Mouse (Mus musculus) neural tube, embryonic 12.5 days (tissue): ENCODE measurements at regions not wholly inside any gene's neighbourhood (a gene's known extent, or its start where the extent isn't known, plus 50 kb on each side); places are given as distances from the start of the nearest gene placed in this dataset.
A peak's percentile ranks its signal among the peaks of the same experiment; 100 is the strongest.

Experiments used
- ATAC-seq: fragments of 200-750 bp; cut with Nextera tagmentation; 2 replicates; pipeline ENCODE4 v1.8.0; 2017; ENCODE audit warnings: low read depth, mild to moderate bottlenecking, moderate TSS enrichment, moderate library complexity; ENCODE audit not compliant: low FRiP score
- H3K27ac ChIP-seq: fragments of 300-500 bp; sonication (generic); 2 replicates; pipeline ENCODE4 v1.5.1; 2016
- H3K27me3 ChIP-seq: fragments of 300-500 bp; sonication (generic); replicated peaks from 2 replicates; pipeline ENCODE4 v1.6.1; 2016; ENCODE audit warnings: mild to moderate bottlenecking
- H3K36me3 ChIP-seq: fragments of 300-500 bp; sonication (generic); 2 replicates; pipeline ENCODE4 v1.6.1; 2016; ENCODE audit warnings: mild to moderate bottlenecking
- H3K4me1 ChIP-seq: fragments of 300-500 bp; sonication (generic); 2 replicates; pipeline ENCODE4 v1.6.1; 2016
- H3K4me2 ChIP-seq: fragments of 300-500 bp; sonication (generic); replicated peaks from 2 replicates; pipeline ENCODE4 v1.6.1; 2016; ENCODE audit warnings: mild to moderate bottlenecking
- H3K4me3 ChIP-seq: fragments of 300-500 bp; sonication (generic); 2 replicates; pipeline ENCODE4 v1.5.1; 2016
- H3K9ac ChIP-seq: fragments of 300-500 bp; sonication (generic); 2 replicates; pipeline ENCODE4 v1.6.1; 2016; ENCODE audit warnings: mild to moderate bottlenecking
- H3K9me3 ChIP-seq: fragments of 300-500 bp; sonication (generic); 2 replicates; pipeline ENCODE4 v1.6.1; 2016; ENCODE audit warnings: mild to moderate bottlenecking
- WGBS: fragments of 180-500 bp; shearing (Covaris S2); methylation state at CpG from one replicate; pipeline ENCODE4 v1.1.7; 2016; 5-methylcytosine and 5-hydroxymethylcytosine counted together

- Histone ChIP-seq H3K4me2 (no peak overlapping the region), H3K9ac (no peak overlapping the region), H3K4me1 (peaks cover 23% of the 10 kb centered on the region), H3K27ac (no peak overlapping the region), H3K36me3 (no peaks in the 10 kb centered on the region), H3K27me3 (0 out of 2 replicates have a peak, but pooled peaks cover 4% of the 10 kb centered on the region), H3K4me3 (no peak overlapping the region), H3K9me3 (no peaks in the 10 kb centered on the region)
- WGBS, result 47% methylated on average over 11 of the region's 11 CpGs
- ATAC-seq, result no peak
These were observed 116.1 kb upstream of the Sulf2 start for GRCm38 (mm10) chr2:166271373-166272189.

GRCm38 (mm10) chr2:166270007-166270406, 114.5 kb upstream of the Sulf2 start:
- no peak overlapping the region for H3K4me3 ChIP-seq
- H3K27me3 ChIP-seq, result 0 out of 2 replicates have a peak, but pooled peaks cover 1% of the 10 kb centered on the region
- no peak overlapping the region for H3K27ac ChIP-seq
- WGBS, result 94% methylated on average over 6 of the region's 6 CpGs
- ATAC-seq, result no peak
- H3K36me3 ChIP-seq, result no peaks in the 10 kb centered on the region
- no peak overlapping the region for H3K9ac ChIP-seq
- H3K4me2 ChIP-seq, result no peak overlapping the region
- peaks cover 25% of the 10 kb centered on the region for H3K4me1 ChIP-seq
- no peaks in the 10 kb centered on the region for H3K9me3 ChIP-seq

GRCm38 (mm10) chr2:166266915-166267314, 111.5 kb upstream of the Sulf2 start:
- no peak overlapping the region for H3K4me3 ChIP-seq
- H3K27me3 ChIP-seq, result no peaks in the 10 kb centered on the region
- H3K27ac ChIP-seq, result no peak overlapping the region
- H3K9ac ChIP-seq, result no peak overlapping the region
- ATAC-seq, result no peak
- no peaks in the 10 kb centered on the region for H3K36me3 ChIP-seq
- H3K9me3 ChIP-seq, result no peaks in the 10 kb centered on the region
- peaks cover 18% of the 10 kb centered on the region; the same call in 1 of the 2 replicates for H3K4me1 ChIP-seq
- H3K4me2 ChIP-seq, result no peak overlapping the region
- 90% methylated on average over 4 of the region's 4 CpGs for WGBS

GRCm38 (mm10) chr2:166266507-166266906, 111.0 kb upstream of the Sulf2 start:
- H3K27me3 ChIP-seq, result no peaks in the 10 kb centered on the region
- 86% methylated on average over 9 of the region's 9 CpGs for WGBS

DNA sequence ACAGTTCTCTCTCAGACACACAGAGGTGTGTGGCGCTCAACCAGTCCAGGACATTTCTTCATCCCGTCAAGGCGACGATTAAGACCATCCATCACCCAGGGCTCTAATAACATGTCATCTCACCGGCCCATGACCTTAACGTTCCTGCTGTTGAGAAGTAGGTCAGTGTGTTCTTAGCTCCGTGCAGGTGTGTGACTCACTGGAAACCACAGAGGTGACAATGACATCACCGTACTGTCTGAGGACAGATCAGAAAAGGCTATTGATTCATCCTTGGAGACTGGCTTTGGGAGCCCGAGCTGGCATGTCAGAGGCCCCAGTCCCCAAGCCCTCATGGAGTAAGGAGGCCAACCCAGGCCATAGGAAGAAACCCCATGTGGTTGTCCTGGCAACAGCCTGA, 109.3 kb upstream of the Sulf2 start:
- Histone ChIP-seq H3K36me3 (no peaks in the 10 kb centered on the region), H3K4me2 (no peak overlapping the region), H3K27me3 (0 out of 2 replicates have a peak, but pooled peaks cover 4% of the 10 kb centered on the region), H3K27ac (no peak overlapping the region), H3K4me1 (peaks cover 14% of the 10 kb centered on the region), H3K9me3 (no peaks in the 10 kb centered on the region), H3K4me3 (no peak overlapping the region), H3K9ac (no peak overlapping the region)
- no peak for ATAC-seq
- 80% methylated on average over 9 of the region's 9 CpGs for WGBS

More at GRCm38 (mm10) chr2:166266507-166266906, 111.0 kb upstream of the Sulf2 start:
- no peak overlapping the region for H3K4me3 ChIP-seq
- no peaks in the 10 kb centered on the region for H3K9me3 ChIP-seq
- peaks cover 18% of the 10 kb centered on the region for H3K4me1 ChIP-seq
- no peaks in the 10 kb centered on the region for H3K36me3 ChIP-seq
- H3K4me2 ChIP-seq, result no peak overlapping the region
- H3K9ac ChIP-seq, result no peak overlapping the region
- no peak for ATAC-seq
- H3K27ac ChIP-seq, result no peak overlapping the region

- WGBS, result 37% methylated on average over 7 of the region's 7 CpGs
- Histone ChIP-seq H3K36me3 (no peaks in the 10 kb centered on the region), H3K9me3 (0 out of 2 replicates have a peak, but pooled peaks cover 4% of the 10 kb centered on the region), H3K4me2 (no peak overlapping the region), H3K9ac (no peak overlapping the region), H3K4me3 (no peak overlapping the region), H3K27me3 (0 out of 2 replicates have a peak, but pooled peaks cover 4% of the 10 kb centered on the region), H3K4me1 (peaks cover 34% of the 10 kb centered on the region), H3K27ac (no peak overlapping the region)
- ATAC-seq, result no peak
These were observed 106.3 kb upstream of the Sulf2 start for GRCm38 (mm10) chr2:166261799-166262198.

GRCm38 (mm10) chr2:166261065-166261464, 105.6 kb upstream of the Sulf2 start:
- no peak overlapping the region for H3K27ac ChIP-seq
- 0 out of 2 replicates have a peak, but pooled peaks cover 4% of the 10 kb centered on the region for H3K9me3 ChIP-seq
- H3K4me1 ChIP-seq, result peaks cover 39% of the 10 kb centered on the region
- H3K9ac ChIP-seq, result no peak overlapping the region
- H3K4me3 ChIP-seq, result no peak overlapping the region
- H3K27me3 ChIP-seq, result 0 out of 2 replicates have a peak, but pooled peaks cover 4% of the 10 kb centered on the region
- no peak overlapping the region for H3K4me2 ChIP-seq
- ATAC-seq, result no peak
- WGBS, result 75% methylated on average over 7 of the region's 7 CpGs
- H3K36me3 ChIP-seq, result no peaks in the 10 kb centered on the region

DNA sequence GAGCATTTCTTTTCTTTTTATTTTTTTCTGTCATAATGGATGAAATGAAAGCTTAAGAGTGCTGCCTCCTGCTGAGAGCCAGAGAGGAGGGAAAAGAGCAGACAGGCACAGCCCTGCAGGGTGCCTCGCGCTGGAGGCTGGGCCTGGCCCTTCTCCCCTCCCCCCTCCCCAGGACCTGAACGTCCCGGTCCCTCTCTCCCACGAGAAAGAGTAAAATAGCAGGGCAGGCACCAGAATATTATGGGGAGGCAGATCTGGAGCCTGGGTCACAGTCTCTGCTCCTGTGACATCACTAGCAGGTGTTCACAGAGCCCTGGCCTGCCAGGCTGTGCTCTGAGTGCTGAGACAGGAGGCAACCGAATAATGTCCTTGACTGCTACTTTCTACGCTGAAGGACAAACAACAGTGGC, 103.3 kb upstream of the Sulf2 start:
- 5% methylated on average over 7 of the region's 7 CpGs for WGBS
- H3K36me3 ChIP-seq, result no peaks in the 10 kb centered on the region
- 0 out of 2 replicates have a peak overlapping the region, but pooled peaks have one; percentile 9 for H3K9ac ChIP-seq
- peak; percentile 41; the same call in 1 of the 2 replicates for ATAC-seq
- H3K4me3 ChIP-seq, result no peak overlapping the region
- 0 out of 2 replicates have a peak, but pooled peaks cover 4% of the 10 kb centered on the region for H3K9me3 ChIP-seq
- peaks cover 41% of the 10 kb centered on the region for H3K4me1 ChIP-seq
- H3K4me2 ChIP-seq, result peak overlapping the region; percentile 41
- H3K27me3 ChIP-seq, result 0 out of 2 replicates have a peak, but pooled peaks cover 4% of the 10 kb centered on the region
- no peak overlapping the region for H3K27ac ChIP-seq

GRCm38 (mm10) chr2:166257666-166258065, 102.2 kb upstream of the Sulf2 start:
- Histone ChIP-seq H3K9me3 (0 out of 2 replicates have a peak, but pooled peaks cover 4% of the 10 kb centered on the region), H3K4me2 (no peak overlapping the region), H3K9ac (no peak overlapping the region), H3K27ac (no peak overlapping the region), H3K4me3 (no peak overlapping the region), H3K27me3 (0 out of 2 replicates have a peak, but pooled peaks cover 4% of the 10 kb centered on the region), H3K4me1 (peaks cover 41% of the 10 kb centered on the region), H3K36me3 (no peaks in the 10 kb centered on the region)
- no peak for ATAC-seq
- WGBS, result 63% methylated on average over 4 of the region's 4 CpGs

GRCm38 (mm10) chr2:166256193-166256592, 100.7 kb upstream of the Sulf2 start:
- peaks cover 34% of the 10 kb centered on the region for H3K4me1 ChIP-seq
- no peak for ATAC-seq
- 83% methylated on average over 10 of the region's 10 CpGs for WGBS
- no peaks in the 10 kb centered on the region for H3K36me3 ChIP-seq
- H3K9ac ChIP-seq, result no peak overlapping the region
- no peak overlapping the region for H3K4me3 ChIP-seq
- H3K4me2 ChIP-seq, result no peak overlapping the region
- 0 out of 2 replicates have a peak, but pooled peaks cover 4% of the 10 kb centered on the region for H3K27me3 ChIP-seq
- 0 out of 2 replicates have a peak, but pooled peaks cover 4% of the 10 kb centered on the region for H3K9me3 ChIP-seq
- H3K27ac ChIP-seq, result no peak overlapping the region

- no peak for ATAC-seq
- no peak overlapping the region for H3K4me3 ChIP-seq
- no peaks in the 10 kb centered on the region for H3K36me3 ChIP-seq
- H3K4me1 ChIP-seq, result peaks cover 36% of the 10 kb centered on the region
- no peak overlapping the region for H3K27ac ChIP-seq
- WGBS, result 80% methylated on average over 6 of the region's 6 CpGs
- H3K9me3 ChIP-seq, result 0 out of 2 replicates have a peak, but pooled peaks cover 4% of the 10 kb centered on the region
- no peak overlapping the region for H3K4me2 ChIP-seq
- H3K9ac ChIP-seq, result no peak overlapping the region
- no peaks in the 10 kb centered on the region; the same call in 1 of the 2 replicates for H3K27me3 ChIP-seq
These were observed 99.1 kb upstream of the Sulf2 start for GRCm38 (mm10) chr2:166254581-166254980.

DNA sequence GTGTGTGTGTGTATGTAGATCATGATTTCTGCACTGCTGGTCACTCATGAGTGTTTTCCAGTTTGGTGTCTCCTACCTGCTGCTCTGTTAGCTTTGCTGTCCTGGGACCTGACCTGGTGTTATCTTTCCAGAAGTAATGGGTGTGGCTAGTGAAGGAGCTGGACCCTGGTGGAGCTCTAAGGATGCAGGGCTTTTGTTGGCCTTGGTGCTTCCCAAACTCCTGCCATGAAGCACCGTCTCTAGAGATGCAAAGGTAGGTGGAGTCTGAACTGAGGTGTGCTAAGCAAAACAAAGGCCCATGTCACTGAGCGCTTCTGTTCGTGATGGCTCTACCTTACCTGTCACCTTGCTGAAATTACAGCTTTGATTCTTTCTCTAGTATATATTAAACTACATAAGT, 96.6 kb upstream of the Sulf2 start:
- Histone ChIP-seq H3K9me3 (0 out of 2 replicates have a peak, but pooled peaks cover 3% of the 10 kb centered on the region), H3K4me1 (peaks cover 29% of the 10 kb centered on the region), H3K9ac (no peak overlapping the region), H3K27me3 (no peaks in the 10 kb centered on the region; the same call in 1 of the 2 replicates), H3K4me2 (no peak overlapping the region), H3K4me3 (no peak overlapping the region), H3K36me3 (no peaks in the 10 kb centered on the region), H3K27ac (no peak overlapping the region)
- WGBS, result 94% methylated on average over 3 of the region's 3 CpGs
- no peak for ATAC-seq
